Mouse (Mus musculus): ENCODE results near the gene Gm21915. TPM values are rescaled to one million over a fixed set of nuclear protein-coding genes. Genes with fewer than 3 reads are reported as not detected.

Gene Gm21915
- polyA plus RNA-seq, 1 experiment: not detected

DNA sequence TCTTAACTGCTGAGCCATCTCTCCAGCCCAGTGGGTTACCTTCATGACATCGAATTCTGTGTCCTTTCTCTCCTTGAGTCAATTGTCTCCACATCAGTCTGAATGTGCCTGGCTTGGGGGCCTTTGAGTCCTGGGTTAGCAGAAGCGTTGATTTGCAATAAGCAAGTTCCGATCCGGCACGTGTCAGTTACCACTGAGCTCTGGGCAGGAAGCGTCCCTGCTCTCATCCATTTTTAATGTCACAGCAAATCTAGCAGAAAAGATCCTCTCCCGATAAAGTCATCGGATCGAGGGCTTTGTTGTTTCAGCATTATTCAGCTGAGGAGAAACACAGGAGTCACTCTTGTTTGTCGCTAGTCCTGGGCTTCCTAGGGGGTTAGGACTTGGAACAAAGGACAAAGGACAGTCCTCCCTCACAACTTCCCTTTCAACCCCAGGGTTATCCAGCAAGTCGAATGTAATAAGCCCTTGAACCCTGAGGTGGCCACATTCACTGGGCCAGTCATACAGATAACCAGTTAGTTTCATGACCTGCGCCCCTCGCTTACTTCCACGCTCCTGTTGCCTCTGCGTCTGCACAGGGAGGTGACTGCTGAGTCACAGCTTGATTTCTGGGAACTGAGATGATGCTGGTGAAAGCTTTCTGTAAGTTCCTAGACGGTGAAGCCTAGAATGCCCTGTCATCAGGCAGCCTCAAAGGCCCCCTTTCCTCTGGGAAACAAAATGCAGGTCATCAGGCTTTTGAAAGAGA is 27.8 kb upstream of the Gm21915 start:
- no peak for TF ChIP-seq MAX (IDR thresholded peaks at IDR 0.05)
- Histone ChIP-seq H3K4me3 (ENCODE audit: insufficient read depth, poor library complexity, severe bottlenecking) (no peak overlapping the region), H3K79me3 (ENCODE audit: low read depth) (no peaks in the 10 kb centered on the region), H3K79me2 (ENCODE audit: control insufficient read depth, insufficient read depth) (no peaks in the 10 kb centered on the region), H3K27me3 (ENCODE audit: control insufficient read depth, insufficient read depth, insufficient read length) (no peaks in the 10 kb centered on the region), H3ac (ENCODE audit: control insufficient read depth, insufficient read length, low read depth) (no peak overlapping the region), H3K36me3 (ENCODE audit: control insufficient read depth, insufficient read depth) (no peaks in the 10 kb centered on the region)

DNA sequence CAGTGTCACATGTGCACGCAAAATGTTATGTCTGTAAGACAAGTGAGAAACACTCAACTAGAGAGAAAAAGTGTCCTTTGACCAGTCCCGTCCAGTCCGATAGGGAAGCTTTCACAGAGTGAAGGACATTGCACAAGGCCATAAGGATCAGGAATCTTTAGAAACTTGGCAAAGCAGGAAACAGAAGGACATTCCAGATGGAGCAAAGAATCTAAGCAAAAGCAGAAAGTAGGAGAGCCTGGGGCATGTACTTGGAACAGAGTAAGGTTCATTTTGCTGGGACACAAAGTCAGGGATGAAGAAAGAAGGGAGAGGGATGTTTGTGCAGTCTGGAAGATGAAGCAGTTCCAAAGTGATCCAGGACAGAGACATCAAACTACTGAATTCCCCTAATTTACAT is 21.0 kb upstream of the Gm21915 start:
- Histone ChIP-seq H3K79me2 (ENCODE audit: control insufficient read depth, insufficient read depth) (no peaks in the 10 kb centered on the region), H3K27me3 (ENCODE audit: control insufficient read depth, insufficient read depth, insufficient read length) (no peaks in the 10 kb centered on the region), H3K36me3 (ENCODE audit: control insufficient read depth, insufficient read depth) (no peaks in the 10 kb centered on the region), H3K79me3 (ENCODE audit: low read depth) (no peaks in the 10 kb centered on the region), H3K4me3 (ENCODE audit: insufficient read depth, poor library complexity, severe bottlenecking) (no peak overlapping the region), H3ac (ENCODE audit: control insufficient read depth, insufficient read length, low read depth) (no peak overlapping the region)
- no peak for TF ChIP-seq CTCF (IDR thresholded peaks at IDR 0.05; ENCODE audit: control insufficient read depth, insufficient read depth, insufficient read length)

DNA sequence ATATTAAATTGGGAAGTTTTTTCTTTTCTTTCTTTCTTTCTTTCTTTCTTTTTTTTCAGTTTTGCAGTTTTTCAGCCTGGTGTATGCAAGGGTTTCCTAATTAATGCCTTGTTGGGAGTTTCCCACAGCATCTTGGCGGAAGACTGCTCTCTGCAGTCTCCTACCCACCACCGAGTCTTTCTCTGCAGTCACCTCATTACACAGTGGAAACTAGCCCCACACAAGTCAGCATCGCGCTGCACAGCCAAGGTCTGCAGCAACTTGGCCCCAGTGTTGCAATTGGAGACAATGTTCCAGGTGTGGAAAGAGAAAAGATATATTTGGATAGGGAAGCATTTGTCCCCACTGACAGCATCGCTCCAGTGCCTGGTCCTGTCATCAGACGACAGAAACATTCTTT is 20.4 kb upstream of the Gm21915 start:
- Histone ChIP-seq H3ac (ENCODE audit: control insufficient read depth, insufficient read length, low read depth) (no peak overlapping the region), H3K79me2 (ENCODE audit: control insufficient read depth, insufficient read depth) (no peaks in the 10 kb centered on the region), H3K27me3 (ENCODE audit: control insufficient read depth, insufficient read depth, insufficient read length) (no peaks in the 10 kb centered on the region), H3K36me3 (ENCODE audit: control insufficient read depth, insufficient read depth) (no peaks in the 10 kb centered on the region), H3K79me3 (ENCODE audit: low read depth) (no peaks in the 10 kb centered on the region), H3K4me3 (ENCODE audit: insufficient read depth, poor library complexity, severe bottlenecking) (no peak overlapping the region)
- no peak for TF ChIP-seq CEBPB (IDR thresholded peaks at IDR 0.05; ENCODE audit: low read depth)
- no peak for TF ChIP-seq MYOD1 (IDR thresholded peaks at IDR 0.05; ENCODE audit: control insufficient read depth, insufficient read length, low read depth)
- no peak for TF ChIP-seq CTCF (IDR thresholded peaks at IDR 0.05; ENCODE audit: control insufficient read depth, insufficient read depth, insufficient read length)
- no peak for TF ChIP-seq FOSL1 (IDR thresholded peaks at IDR 0.05; ENCODE audit: insufficient read depth, low read length, poor library complexity, severe bottlenecking)
- TF ChIP-seq MYOG (IDR thresholded peaks at IDR 0.05; ENCODE audit: control insufficient read depth, extremely low read depth, insufficient read length): no peak
- TF ChIP-seq USF1 (IDR thresholded peaks at IDR 0.05; ENCODE audit: low read depth): no peak
- no peak for TF ChIP-seq MAX (IDR thresholded peaks at IDR 0.05)

DNA sequence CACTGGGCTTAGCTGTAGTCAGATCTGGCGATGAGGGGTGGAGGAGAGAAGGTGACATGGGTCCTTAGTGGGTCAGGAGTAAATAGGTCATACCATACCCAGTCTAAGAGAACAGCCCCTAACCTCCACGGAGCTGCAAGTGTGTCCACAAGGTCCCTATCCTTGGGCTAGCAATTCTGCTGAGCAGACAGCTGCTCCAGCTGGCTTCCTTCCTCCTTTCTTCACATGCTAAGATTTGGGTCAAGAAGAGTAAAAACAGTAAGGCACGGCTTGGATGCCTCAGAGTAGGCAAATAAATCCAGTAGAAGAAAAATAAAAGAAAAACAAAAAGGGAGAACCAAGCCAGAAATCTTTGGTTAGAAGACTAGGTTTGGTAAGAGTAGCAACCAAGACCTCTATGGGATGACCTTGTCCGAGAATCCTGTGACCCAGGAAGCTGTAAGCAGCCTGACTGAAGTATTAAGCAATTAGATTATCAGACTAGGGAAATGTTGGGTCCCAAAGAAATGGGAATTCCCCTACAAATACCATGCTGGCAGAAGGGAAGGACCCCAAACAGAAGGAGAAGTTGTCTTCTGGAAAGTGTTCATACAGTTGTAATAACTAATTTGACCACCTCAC is 19.1 kb upstream of the Gm21915 start:
- H3ac ChIP-seq (ENCODE audit: control insufficient read depth, insufficient read length, low read depth): no peak overlapping the region
- no peaks in the 10 kb centered on the region for H3K36me3 ChIP-seq (ENCODE audit: control insufficient read depth, insufficient read depth)
- no peaks in the 10 kb centered on the region for H3K27me3 ChIP-seq (ENCODE audit: control insufficient read depth, insufficient read depth, insufficient read length)
- H3K79me2 ChIP-seq (ENCODE audit: control insufficient read depth, insufficient read depth): no peaks in the 10 kb centered on the region
- TF ChIP-seq MYOD1 (IDR thresholded peaks at IDR 0.05; ENCODE audit: control insufficient read depth, insufficient read length, low read depth) (no peak), FOSL1 (IDR thresholded peaks at IDR 0.05; ENCODE audit: insufficient read depth, low read length, poor library complexity, severe bottlenecking) (no peak), MYOG (IDR thresholded peaks at IDR 0.05; ENCODE audit: control insufficient read depth, extremely low read depth, insufficient read length) (no peak)
- H3K4me3 ChIP-seq (ENCODE audit: insufficient read depth, poor library complexity, severe bottlenecking): no peak overlapping the region
- H3K79me3 ChIP-seq (ENCODE audit: low read depth): no peaks in the 10 kb centered on the region

DNA sequence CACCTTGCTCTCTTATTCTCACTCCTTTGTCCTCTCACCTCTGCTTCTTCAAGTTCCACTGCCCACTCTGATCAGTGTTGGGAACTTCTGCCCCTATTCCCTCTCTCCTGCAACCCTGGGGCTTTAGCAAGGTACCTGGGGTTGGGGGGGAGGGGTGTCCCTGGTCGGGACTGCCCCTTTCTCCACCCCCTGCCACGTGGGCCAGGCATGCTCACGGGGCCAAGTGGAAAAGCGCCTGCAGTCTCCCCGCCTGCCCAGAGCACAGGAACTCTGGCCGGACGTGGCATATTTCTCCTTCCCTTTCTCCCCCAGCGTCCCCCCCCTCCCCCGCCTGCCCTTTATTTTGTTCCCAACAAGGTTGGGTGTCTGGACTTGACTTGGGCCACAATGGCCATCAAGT is 17.7 kb upstream of the Gm21915 start:
- no peak overlapping the region for H3ac ChIP-seq (ENCODE audit: control insufficient read depth, insufficient read length, low read depth)
- H3K4me3 ChIP-seq (ENCODE audit: insufficient read depth, poor library complexity, severe bottlenecking): no peak overlapping the region
- no peaks in the 10 kb centered on the region for H3K27me3 ChIP-seq (ENCODE audit: control insufficient read depth, insufficient read depth, insufficient read length)
- TF ChIP-seq MYOG (IDR thresholded peaks at IDR 0.05; ENCODE audit: control insufficient read depth, extremely low read depth, insufficient read length) (no peak), CEBPB (IDR thresholded peaks at IDR 0.05; ENCODE audit: low read depth) (no peak), MAX (IDR thresholded peaks at IDR 0.05) (no peak), FOSL1 (IDR thresholded peaks at IDR 0.05; ENCODE audit: insufficient read depth, low read length, poor library complexity, severe bottlenecking) (no peak), CTCF (IDR thresholded peaks at IDR 0.05; ENCODE audit: control insufficient read depth, insufficient read depth, insufficient read length) (no peak), USF1 (IDR thresholded peaks at IDR 0.05; ENCODE audit: low read depth) (no peak), MYOD1 (IDR thresholded peaks at IDR 0.05; ENCODE audit: control insufficient read depth, insufficient read length, low read depth) (no peak)
- no peaks in the 10 kb centered on the region for H3K79me2 ChIP-seq (ENCODE audit: control insufficient read depth, insufficient read depth)
- no peaks in the 10 kb centered on the region for H3K36me3 ChIP-seq (ENCODE audit: control insufficient read depth, insufficient read depth)
- H3K79me3 ChIP-seq (ENCODE audit: low read depth): no peaks in the 10 kb centered on the region

DNA sequence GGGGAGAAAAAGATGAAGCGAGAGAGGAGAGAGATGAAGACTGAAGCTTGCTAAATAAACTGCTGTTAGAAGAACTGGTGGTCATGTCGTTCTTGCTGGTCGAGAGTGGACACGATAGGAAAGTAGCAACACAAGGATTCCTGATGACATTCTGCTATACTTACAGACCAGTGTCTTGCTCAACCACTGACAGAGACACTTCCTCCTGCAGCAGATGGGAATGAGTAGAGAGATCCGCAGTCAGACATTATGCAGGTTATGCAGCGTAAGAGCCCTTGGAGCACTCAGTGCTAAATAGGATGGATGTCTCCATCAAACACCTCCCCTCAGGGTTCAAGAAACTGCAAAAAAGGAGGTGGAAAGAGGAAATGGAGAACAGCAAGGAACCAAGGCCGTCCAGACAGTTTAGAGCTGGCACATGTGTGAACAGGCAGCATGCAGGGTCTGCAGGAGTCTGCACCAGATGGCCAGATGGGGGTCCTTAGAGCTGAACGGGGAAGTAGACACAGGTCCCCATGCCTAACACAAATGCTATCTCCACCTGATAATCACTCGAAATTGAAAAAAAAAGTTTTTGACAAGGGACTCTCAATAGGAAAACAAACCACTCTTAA is 4.1 kb upstream of the Gm21915 start:
- Histone ChIP-seq H3K79me3 (ENCODE audit: low read depth) (no peaks in the 10 kb centered on the region), H3ac (ENCODE audit: control insufficient read depth, insufficient read length, low read depth) (no peak overlapping the region), H3K79me2 (ENCODE audit: control insufficient read depth, insufficient read depth) (no peaks in the 10 kb centered on the region), H3K4me3 (ENCODE audit: insufficient read depth, poor library complexity, severe bottlenecking) (no peak overlapping the region), H3K27me3 (ENCODE audit: control insufficient read depth, insufficient read depth, insufficient read length) (no peaks in the 10 kb centered on the region), H3K36me3 (ENCODE audit: control insufficient read depth, insufficient read depth) (no peaks in the 10 kb centered on the region)
- TF ChIP-seq MAX (IDR thresholded peaks at IDR 0.05): no peak
- TF ChIP-seq FOSL1 (IDR thresholded peaks at IDR 0.05; ENCODE audit: insufficient read depth, low read length, poor library complexity, severe bottlenecking): no peak
- TF ChIP-seq CTCF (IDR thresholded peaks at IDR 0.05; ENCODE audit: control insufficient read depth, insufficient read depth, insufficient read length): no peak
- no peak for TF ChIP-seq USF1 (IDR thresholded peaks at IDR 0.05; ENCODE audit: low read depth)
- no peak for TF ChIP-seq MYOD1 (IDR thresholded peaks at IDR 0.05; ENCODE audit: control insufficient read depth, insufficient read length, low read depth)
- TF ChIP-seq MYOG (IDR thresholded peaks at IDR 0.05; ENCODE audit: control insufficient read depth, extremely low read depth, insufficient read length): no peak
- no peak for TF ChIP-seq CEBPB (IDR thresholded peaks at IDR 0.05; ENCODE audit: low read depth)
